Mouse (Mus musculus): ENCODE data around the gene Mrpl39.

- TF ChIP-seq CTCF (IDR thresholded peaks at IDR 0.05; ENCODE audit: low read depth, low read length): no peak
- no peak for TF ChIP-seq POLR2A (IDR thresholded peaks at IDR 0.05; ENCODE audit: insufficient read depth, low read length)
- no peak for TF ChIP-seq EP300 (IDR thresholded peaks at IDR 0.05; ENCODE audit: insufficient read depth, low read depth, low read length)
These were observed 33.1 kb downstream of the Mrpl39 start for GRCm38 (mm10) chr16:84702230-84703128.
